Mouse (Mus musculus) hindbrain, postnatal 0 days (tissue): ENCODE data around the gene Tmem183a. TPM values are rescaled to one million over a fixed set of nuclear protein-coding genes. Genes with fewer than 3 reads are reported as not detected.

ENCODE experiments used
- ATAC-seq: fragments of 200-750 bp; cut with Nextera tagmentation; 2 replicates; pipeline ENCODE4 v1.8.0; 2017; ENCODE audit warnings: mild to moderate bottlenecking, moderate TSS enrichment, moderate library complexity
- DNase-seq: peaks from one replicate; pipeline ENCODE4 v3.0.0-alpha.2; 2015; ENCODE audit warnings: low spot score
- H3K27ac ChIP-seq: fragments of 300-500 bp; sonication (generic); 2 replicates; pipeline ENCODE4 v1.5.1; 2014; ENCODE audit warnings: mild to moderate bottlenecking
- H3K27me3 ChIP-seq: fragments of 300-500 bp; sonication (generic); 2 replicates; pipeline ENCODE4 v1.6.1; 2014; ENCODE audit warnings: low read length, mixed read lengths; ENCODE audit not compliant: insufficient read depth
- H3K36me3 ChIP-seq: fragments of 300-500 bp; sonication (generic); 2 replicates; pipeline ENCODE4 v1.6.1; 2014; ENCODE audit warnings: low read length, mixed read lengths; ENCODE audit not compliant: insufficient read depth
- H3K4me1 ChIP-seq: fragments of 300-500 bp; sonication (generic); 2 replicates; pipeline ENCODE4 v1.6.1; 2014; ENCODE audit warnings: antibody characterized with exemption, low read length, mixed read lengths; ENCODE audit not compliant: insufficient read depth
- H3K4me2 ChIP-seq: fragments of 300-500 bp; sonication (generic); 2 replicates; pipeline ENCODE4 v1.6.1; 2014; ENCODE audit warnings: low read depth, mild to moderate bottlenecking, low read length, moderate library complexity, mixed read lengths
- H3K4me3 ChIP-seq: fragments of 300-500 bp; sonication (generic); 2 replicates; pipeline ENCODE4 v1.5.1; 2014; ENCODE audit warnings: low read length
- H3K9ac ChIP-seq: fragments of 300-500 bp; sonication (generic); replicated peaks from 2 replicates; pipeline ENCODE4 v1.6.1; 2014; ENCODE audit warnings: mild to moderate bottlenecking, low read length, moderate library complexity, mixed read lengths
- H3K9me3 ChIP-seq: fragments of 300-500 bp; sonication (generic); 2 replicates; pipeline ENCODE4 v1.6.1; 2016; ENCODE audit warnings: low read length, mixed read lengths
- CTCF ChIP-seq: IDR thresholded peaks from 2 replicates; pipeline ENCODE4 v1.5.1; 2016; ENCODE audit warnings: antibody characterized with exemption, control low read depth, low read depth
- WGBS: fragments of 180-500 bp; shearing (Covaris S2); extraction: QIAGEN DNeasy Blood & Tissue Kit; methylation state at CpG from one replicate; pipeline ENCODE4 v1.1.7; 2014; 5-methylcytosine and 5-hydroxymethylcytosine counted together
- polyA plus RNA-seq: library from polyadenylated mRNA; unstranded; fragments of >200 nt; fragmentation: Nextera tagmentation; extraction: Ambion mirVana; gene quantifications from 2 replicates; pipeline ENCODE4 v1.2.1, GENCODE M21; 2015
- total RNA-seq: library from RNA; depleted of rRNA; stranded (reverse); fragments of >200 nt; gene quantifications from 2 replicates; pipeline ENCODE4 v1.2.3, GENCODE M21; 2014; rRNA removed

Gene Tmem183a
- total and polyA plus RNA-seq, 2 experiments from 2014 or later, result 106 to 200 TPM

DNA sequence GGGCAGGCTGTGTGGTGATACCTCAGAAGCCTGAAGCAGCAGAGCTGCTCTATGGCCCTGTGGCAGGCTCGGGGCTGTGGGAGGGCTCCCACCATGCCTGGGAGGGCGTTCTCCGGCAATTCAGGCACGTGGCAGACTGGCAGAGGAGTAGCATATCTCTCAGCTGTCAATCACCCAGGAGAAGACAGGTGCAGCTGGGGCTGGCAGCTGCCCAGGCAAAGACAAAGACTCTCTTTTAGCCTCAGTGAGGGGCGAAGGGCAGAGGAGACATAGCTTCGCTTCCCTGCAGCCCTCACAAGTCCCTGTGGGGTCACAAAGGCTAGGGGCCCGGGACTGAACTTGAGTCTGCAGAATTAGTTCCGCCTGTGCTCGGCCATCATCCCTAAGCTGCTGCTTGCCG lies 54.4 kb downstream of the Tmem183a start:
- DNase-seq (no peak), ATAC-seq (no peak)
- Histone ChIP-seq H3K4me2 (no peak overlapping the region), H3K9me3 (no peaks in the 10 kb centered on the region), H3K4me1 (no peaks in the 10 kb centered on the region; the same call in 1 of the 2 replicates), H3K27ac (no peak overlapping the region), H3K36me3 (peaks cover 9% of the 10 kb centered on the region), H3K27me3 (no peaks in the 10 kb centered on the region), H3K4me3 (no peak overlapping the region), H3K9ac (no peak overlapping the region)
- WGBS, result 24% methylated on average over 10 of the region's 10 CpGs
- no peak for TF ChIP-seq CTCF

- Histone ChIP-seq H3K36me3 (peaks cover 4% of the 10 kb centered on the region; the same call in 1 of the 2 replicates), H3K4me2 (no peak overlapping the region), H3K27me3 (no peaks in the 10 kb centered on the region), H3K9ac (no peak overlapping the region), H3K4me1 (no peaks in the 10 kb centered on the region; the same call in 1 of the 2 replicates), H3K4me3 (no peak overlapping the region), H3K9me3 (no peaks in the 10 kb centered on the region), H3K27ac (no peak overlapping the region)
- WGBS, result 90% methylated on average over 9 of the region's 9 CpGs
- DNase-seq, result no peak
- TF ChIP-seq CTCF, result no peak
- no peak for ATAC-seq
Observed at GRCm38 (mm10) chr1:134304940-134305339, 56.8 kb downstream of the Tmem183a start.

DNA sequence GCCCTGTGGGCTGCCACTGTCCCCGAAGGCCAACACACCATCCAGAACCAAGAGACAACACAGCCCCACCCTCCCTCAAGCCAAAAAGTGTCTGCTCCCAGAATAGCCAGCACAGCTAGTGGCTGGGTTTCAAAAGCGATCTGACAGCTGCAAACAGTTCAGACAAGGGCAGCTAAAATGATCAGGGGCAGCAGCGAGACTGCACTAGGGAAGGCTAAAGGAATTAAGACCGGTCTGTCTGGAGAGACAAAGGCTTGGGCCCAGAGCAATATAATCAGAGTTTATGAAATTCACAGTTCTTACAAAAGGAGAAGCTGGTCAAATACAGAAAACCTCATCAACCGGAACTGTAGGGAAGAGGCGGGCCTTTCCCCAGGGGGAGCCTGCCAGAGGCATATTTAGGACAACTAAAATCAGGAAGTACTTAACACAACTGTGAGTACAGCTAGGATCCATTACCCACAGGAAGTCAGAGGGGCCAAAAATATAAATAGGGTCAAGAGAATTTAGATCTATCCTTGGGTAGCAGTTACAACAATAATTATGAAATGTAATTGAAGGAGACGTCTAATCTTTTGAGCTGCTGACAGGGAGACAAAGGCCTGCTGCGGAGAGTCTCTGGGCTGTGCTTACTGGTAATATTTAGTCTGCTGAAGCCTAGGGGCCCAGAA lies 59.1 kb downstream of the Tmem183a start:
- Histone ChIP-seq H3K27me3 (no peaks in the 10 kb centered on the region), H3K4me2 (no peak overlapping the region), H3K9ac (no peak overlapping the region), H3K4me3 (no peak overlapping the region), H3K4me1 (no peaks in the 10 kb centered on the region; the same call in 1 of the 2 replicates), H3K9me3 (no peaks in the 10 kb centered on the region), H3K27ac (peak overlapping the region; percentile 54; the same call in 1 of the 2 replicates), H3K36me3 (no peaks in the 10 kb centered on the region; the same call in 1 of the 2 replicates)
- no peak for TF ChIP-seq CTCF
- no peak; the same call in 1 of the 2 replicates for ATAC-seq
- WGBS, result 20% methylated on average over 8 of the region's 8 CpGs
- DNase-seq, result peak; percentile 50

DNA sequence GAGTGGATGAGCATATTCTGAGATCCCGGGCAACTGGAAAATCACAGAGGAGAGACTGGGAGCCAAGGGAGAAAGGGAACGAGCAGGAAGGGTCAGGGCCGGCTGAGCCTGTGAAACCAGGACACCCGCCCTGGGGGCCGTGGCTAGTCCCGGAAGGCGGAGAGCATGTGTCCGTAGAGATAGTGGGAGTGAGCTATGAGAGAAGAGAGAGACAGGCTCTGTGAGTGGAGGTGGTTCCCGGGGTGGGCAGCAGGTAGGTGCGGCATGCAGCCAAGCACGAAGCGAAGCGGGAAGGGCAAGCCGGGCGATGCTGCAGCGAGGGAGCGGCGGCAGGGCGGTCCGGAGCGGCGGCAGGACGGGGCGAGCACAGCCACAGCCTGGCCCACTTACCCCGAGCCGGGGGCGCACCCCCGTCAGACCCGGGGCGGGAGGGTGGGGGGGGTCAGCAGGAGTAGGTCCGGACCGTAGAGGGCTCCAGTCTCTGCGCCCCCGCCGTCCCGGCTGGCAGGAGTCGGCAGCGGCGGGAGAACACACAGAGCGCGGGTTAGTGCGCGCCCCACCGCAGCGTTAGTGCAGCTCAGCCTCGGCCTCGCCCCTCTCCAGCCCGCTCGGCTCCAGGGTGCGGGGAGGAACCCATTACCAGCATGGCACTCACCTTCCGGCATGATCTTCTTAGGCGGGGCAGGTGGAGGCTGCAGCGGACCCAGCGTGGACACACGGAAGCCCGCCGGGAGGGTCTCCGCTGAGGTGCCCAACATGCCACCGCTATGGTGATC lies 63.0 kb downstream of the Tmem183a start:
- Histone ChIP-seq H3K36me3 (no peaks in the 10 kb centered on the region; the same call in 1 of the 2 replicates), H3K9ac (peak overlapping the region; percentile 39), H3K9me3 (no peaks in the 10 kb centered on the region), H3K4me3 (peak overlapping the region; percentile 35), H3K4me1 (no peaks in the 10 kb centered on the region; the same call in 1 of the 2 replicates), H3K27me3 (no peaks in the 10 kb centered on the region), H3K4me2 (peak overlapping the region; percentile 66), H3K27ac (no peak overlapping the region)
- peak; percentile 43 for ATAC-seq
- WGBS, result 12% methylated on average over 57 of the region's 59 CpGs
- no peak for DNase-seq
- no peak for TF ChIP-seq CTCF

- H3K4me1 ChIP-seq, result no peaks in the 10 kb centered on the region
- H3K27me3 ChIP-seq, result no peaks in the 10 kb centered on the region
- H3K9me3 ChIP-seq, result no peaks in the 10 kb centered on the region
- H3K9ac ChIP-seq, result no peak overlapping the region
- DNase-seq (peak; percentile 55), ATAC-seq (no peak)
- WGBS, result 68% methylated on average over 8 of the region's 8 CpGs
- no peak overlapping the region for H3K4me3 ChIP-seq
- no peak overlapping the region for H3K27ac ChIP-seq
- H3K36me3 ChIP-seq, result no peaks in the 10 kb centered on the region; the same call in 1 of the 2 replicates
- no peak for TF ChIP-seq CTCF
- H3K4me2 ChIP-seq, result no peak overlapping the region
Observed at GRCm38 (mm10) chr1:134297265-134297664, 64.5 kb downstream of the Tmem183a start.

Other genes with a start within 250 kb of the Tmem183a start
- 4.5 and 6.2 TPM in 2 replicates for gene Chil1, start 179.8 kb downstream of the Tmem183a start, total RNA-seq
- gene Chil1, start 179.8 kb downstream of the Tmem183a start, polyA plus RNA-seq, result 3.1 and 4.1 TPM in 2 replicates
- gene Mybph, start 168.5 kb downstream of the Tmem183a start, total RNA-seq, result not detected in 2 replicates
- 0.08 TPM in 1 of 2 replicates, not detected in the other for gene Mybph, start 168.5 kb downstream of the Tmem183a start, polyA plus RNA-seq
- 51.1 and 54.2 TPM in 2 replicates for gene Adora1, start 126.5 kb downstream of the Tmem183a start, total RNA-seq
- 32.6 and 33.4 TPM in 2 replicates for gene Adora1, start 126.5 kb downstream of the Tmem183a start, polyA plus RNA-seq
- gene Myog, start 72.0 kb downstream of the Tmem183a start, total RNA-seq, result 0.16 TPM in 1 of 2 replicates, not detected in the other
- not detected in 2 replicates for gene Myog, start 72.0 kb downstream of the Tmem183a start, polyA plus RNA-seq
- 42.7 and 46.5 TPM in 2 replicates for gene Ppfia4, start 29.1 kb downstream of the Tmem183a start, total RNA-seq
- 30.6 and 31.6 TPM in 2 replicates for gene Ppfia4, start 29.1 kb downstream of the Tmem183a start, polyA plus RNA-seq
- not detected in 2 replicates for gene 4933406M09Rik, start 24.0 kb upstream of the Tmem183a start, total RNA-seq
- gene 4933406M09Rik, start 24.0 kb upstream of the Tmem183a start, polyA plus RNA-seq, result not detected in 2 replicates
- gene Cyb5r1, start 43.6 kb upstream of the Tmem183a start, total RNA-seq, result 5.6 and 10.8 TPM in 2 replicates
- gene Cyb5r1, start 43.6 kb upstream of the Tmem183a start, polyA plus RNA-seq, result 11.2 and 11.3 TPM in 2 replicates
- 115 and 120 TPM in 2 replicates for gene Adipor1, start 53.4 kb upstream of the Tmem183a start, total RNA-seq
- gene Adipor1, start 53.4 kb upstream of the Tmem183a start, polyA plus RNA-seq, result 79.7 and 81.2 TPM in 2 replicates
- gene Klhl12, start 93.6 kb upstream of the Tmem183a start, total RNA-seq, result 25.6 and 28.5 TPM in 2 replicates
- 35.1 and 36.9 TPM in 2 replicates for gene Klhl12, start 93.6 kb upstream of the Tmem183a start, polyA plus RNA-seq
- 32.8 and 37.6 TPM in 2 replicates for gene Rabif, start 132.7 kb upstream of the Tmem183a start, total RNA-seq
- 68.6 and 69.2 TPM in 2 replicates for gene Rabif, start 132.7 kb upstream of the Tmem183a start, polyA plus RNA-seq
- 0.18 TPM in 1 of 2 replicates, not detected in the other for gene Mgat4e, start 187.7 kb upstream of the Tmem183a start, total RNA-seq
- not detected in 2 replicates for gene Mgat4e, start 187.7 kb upstream of the Tmem183a start, polyA plus RNA-seq
- 55.7 and 59.2 TPM in 2 replicates for gene Kdm5b, start 198.2 kb upstream of the Tmem183a start, total RNA-seq
- 41.9 and 42.1 TPM in 2 replicates for gene Kdm5b, start 198.2 kb upstream of the Tmem183a start, polyA plus RNA-seq